Mouse (Mus musculus) CD8-positive naive resting alpha-beta T cell, adult 2 months (primary cell): ENCODE data around the gene Mindy2.

Experiments
- DNase-seq, 2 experiments: peaks; one replicate each; pipeline ENCODE4 v3.0.0; 2022; ENCODE audit warnings: low read depth in 2 of 2, low spot score in 2 of 2

The Mindy2 gene

GRCm38 (mm10) chr9:70657013-70657967 is at the start of gene Mindy2:
Mindy2 (minus strand) TSS chr9:70657174.
- DNase-seq, result peak; percentile 96 to 97

- no peak for DNase-seq
Observed at GRCm38 (mm10) chr9:70706444-70706843, 49.5 kb upstream of the Mindy2 start.

- DNase-seq, result no peak
Observed at GRCm38 (mm10) chr9:70703597-70704203, 46.7 kb upstream of the Mindy2 start.

- no peak for DNase-seq
Observed at GRCm38 (mm10) chr9:70698090-70698489, 41.1 kb upstream of the Mindy2 start.

GRCm38 (mm10) chr9:70695723-70696122 is 38.7 kb upstream of the Mindy2 start:
- no peak for DNase-seq

- DNase-seq, result no peak
Observed at GRCm38 (mm10) chr9:70691772-70692693, 35.1 kb upstream of the Mindy2 start.

GRCm38 (mm10) chr9:70690579-70690978 is 33.6 kb upstream of the Mindy2 start:
- no peak for DNase-seq

- no peak for DNase-seq
Observed at GRCm38 (mm10) chr9:70689926-70690325, 33.0 kb upstream of the Mindy2 start.

- no peak for DNase-seq
Observed at GRCm38 (mm10) chr9:70688301-70688968, 31.5 kb upstream of the Mindy2 start.

- no peak for DNase-seq
Observed at GRCm38 (mm10) chr9:70682202-70682601, 25.2 kb upstream of the Mindy2 start.

- peak; percentile 34 to 53 for DNase-seq
Observed at GRCm38 (mm10) chr9:70679132-70680091, 22.4 kb upstream of the Mindy2 start.

GRCm38 (mm10) chr9:70678682-70679131 is 21.7 kb upstream of the Mindy2 start, which contains the start of gene Adam10:
Adam10 (plus strand) TSS chr9:70678997.
- DNase-seq, result peak; percentile 95

- no peak for DNase-seq
Observed at GRCm38 (mm10) chr9:70675961-70676360, 19.0 kb upstream of the Mindy2 start.

- no peak for DNase-seq
Observed at GRCm38 (mm10) chr9:70675117-70675516, 18.1 kb upstream of the Mindy2 start.

GRCm38 (mm10) chr9:70673656-70674055 is 16.7 kb upstream of the Mindy2 start:
- DNase-seq, result no peak

- DNase-seq, result peak in 1 of 2 experiments; percentile 5
Observed at GRCm38 (mm10) chr9:70671772-70672579, 15.0 kb upstream of the Mindy2 start.

GRCm38 (mm10) chr9:70671278-70671677 is 14.3 kb upstream of the Mindy2 start:
- DNase-seq, result peak; percentile 8 to 50

GRCm38 (mm10) chr9:70670381-70670780 is 13.4 kb upstream of the Mindy2 start:
- DNase-seq, result no peak
